Mouse (Mus musculus): ENCODE measurements at regions not wholly inside any gene's neighbourhood (a gene's known extent, or its start where the extent isn't known, plus 50 kb on each side); places are given as distances from the start of the nearest gene placed in this dataset.

- no peak for TF ChIP-seq CTCF (IDR thresholded peaks at IDR 0.05; ENCODE audit: borderline replicate concordance, extremely low read depth, insufficient read depth, insufficient read length)
- no peak for TF ChIP-seq POLR2A (IDR thresholded peaks at IDR 0.05; ENCODE audit: borderline replicate concordance, extremely low read depth, insufficient read depth, insufficient read length, poor library complexity, severe bottlenecking)
Measured at GRCm38 (mm10) chr16:76521142-76521541, 147.5 kb upstream of the Nrip1 start.

Data from brain, embryonic 14.5 days (tissue).